Mouse (Mus musculus) CD4-positive naive resting alpha-beta T cell, adult 76 days (primary cell): ENCODE data around the gene Psmc3ip. TPM values are rescaled to one million over a fixed set of nuclear protein-coding genes. Genes with fewer than 3 reads are reported as not detected.

Experiments used
- total RNA-seq: library from RNA; stranded (reverse); gene quantifications from one replicate; pipeline ENCODE4 v1.2.4, GENCODE M21; 2023

Gene Psmc3ip
- total RNA-seq = 1.8 TPM

GRCm38 (mm10) chr11:101095314-101096024 lies at the start of gene Psmc3ip:
Gene Psmc3ip (minus strand): TSS chr11:101095436.

GRCm38 (mm10) chr11:101119761-101120544 lies 24.7 kb upstream of the Psmc3ip start, which contains the start of the genes Retreg3 and Tubg1:
Gene Retreg3 (minus strand): TSS chr11:101119893.
Gene Tubg1 (plus strand): TSS chr11:101119938.

GRCm38 (mm10) chr11:101086756-101087681 lies 8.2 kb downstream of the Psmc3ip start, which contains the start of gene Mlx:
Gene Mlx (plus strand): TSS chr11:101087277.

GRCm38 (mm10) chr11:101082208-101083082 lies 12.8 kb downstream of the Psmc3ip start, which contains the start of gene Coasy:
Gene Coasy (plus strand): TSS chr11:101082565.

GRCm38 (mm10) chr11:101078121-101078520 lies 17.1 kb downstream of the Psmc3ip start, which contains the start of gene Hsd17b1:
Gene Hsd17b1 (plus strand): TSS chr11:101078411.

DNA sequence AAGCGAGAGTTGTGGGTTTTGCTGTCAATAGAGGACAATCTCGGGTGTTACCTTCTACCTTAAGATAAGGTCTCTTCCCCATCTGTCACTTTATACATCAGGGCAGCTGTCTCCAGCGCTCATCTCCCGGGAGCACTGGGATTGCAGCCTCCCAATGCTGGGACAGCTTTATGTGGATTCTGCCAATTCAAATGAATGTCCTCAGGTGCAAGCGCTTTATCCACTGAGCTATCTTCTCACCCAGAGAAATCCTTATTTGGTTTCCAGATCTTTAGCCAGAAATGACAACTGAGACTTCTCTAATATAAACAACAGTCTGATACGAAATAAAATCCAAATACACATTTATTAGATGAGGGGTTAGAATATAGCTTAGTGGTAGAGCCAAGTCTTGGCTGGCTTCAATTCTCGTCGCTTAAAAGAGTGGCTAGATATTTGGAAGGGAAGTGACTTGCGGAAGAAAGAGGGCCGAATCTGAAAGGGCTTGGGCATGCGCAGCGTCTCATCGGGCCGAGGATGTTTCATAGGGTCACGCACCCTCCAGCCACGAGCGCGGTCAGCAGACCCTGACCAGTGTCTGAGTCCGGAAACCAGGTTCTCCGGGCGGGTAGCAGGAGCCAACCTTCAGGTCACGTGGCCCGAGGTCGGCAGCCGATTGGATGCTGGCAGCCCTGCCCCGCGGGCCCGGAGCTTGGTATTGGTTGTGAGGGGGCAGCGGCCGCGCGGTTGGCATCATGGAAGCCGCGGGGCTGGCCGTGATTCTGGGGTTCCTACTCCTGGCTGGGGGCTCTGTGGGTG lies 25.6 kb downstream of the Psmc3ip start, which contains the start of gene Naglu:
Naglu (plus strand) TSS at position 622 of the 798 bp plus-strand sequence.

Other genes starting within 250 kb of the Psmc3ip start
- gene Stat5b, start 244.7 kb downstream of the Psmc3ip start, total RNA-seq = 172 TPM
- 194 TPM for gene Stat5a, start 236.1 kb downstream of the Psmc3ip start, total RNA-seq
- gene Stat3, start 155.9 kb downstream of the Psmc3ip start, total RNA-seq = 380 TPM
- 0.15 TPM for gene Cavin1, start 124.5 kb downstream of the Psmc3ip start, total RNA-seq
- 7.9 TPM for gene Atp6v0a1, start 86.0 kb downstream of the Psmc3ip start, total RNA-seq
- gene Naglu, start 25.4 kb downstream of the Psmc3ip start, total RNA-seq = 10.0 TPM
- gene Hsd17b1, start 17.0 kb downstream of the Psmc3ip start, total RNA-seq = not detected
- 11.0 TPM for gene Coasy, start 12.9 kb downstream of the Psmc3ip start, total RNA-seq
- gene Mlx, start 8.2 kb downstream of the Psmc3ip start, total RNA-seq = 31.3 TPM
- gene Retreg3, start 24.5 kb upstream of the Psmc3ip start, total RNA-seq = 78.0 TPM
- gene Tubg1, start 24.5 kb upstream of the Psmc3ip start, total RNA-seq = 12.4 TPM
- 1.7 TPM for gene Tubg2, start 60.5 kb upstream of the Psmc3ip start, total RNA-seq
- 0.32 TPM for gene Cntnap1, start 75.1 kb upstream of the Psmc3ip start, total RNA-seq
- 0.35 TPM for gene Plekhh3, start 75.9 kb upstream of the Psmc3ip start, total RNA-seq
- not detected for gene Ccr10, start 80.0 kb upstream of the Psmc3ip start, total RNA-seq
- 72.5 TPM for gene Ezh1, start 131.0 kb upstream of the Psmc3ip start, total RNA-seq
- gene Ramp2, start 150.6 kb upstream of the Psmc3ip start, total RNA-seq = not detected
- gene Vps25, start 158.3 kb upstream of the Psmc3ip start, total RNA-seq = 73.4 TPM
- 1.8 TPM for gene Wnk4, start 165.1 kb upstream of the Psmc3ip start, total RNA-seq
- gene Cntd1, start 183.6 kb upstream of the Psmc3ip start, total RNA-seq = not detected
- gene Coa3, start 183.7 kb upstream of the Psmc3ip start, total RNA-seq = 21.3 TPM
- 178 TPM for gene Becn1, start 206.8 kb upstream of the Psmc3ip start, total RNA-seq
- 124 TPM for gene Psme3, start 220.8 kb upstream of the Psmc3ip start, total RNA-seq
- 17.0 TPM for gene Aoc2, start 229.6 kb upstream of the Psmc3ip start, total RNA-seq
- gene Aoc3, start 235.2 kb upstream of the Psmc3ip start, total RNA-seq = 1.00 TPM